Mouse (Mus musculus) c-Kit-positive CD71-positive TER-119-positive erythroid progenitor cells, embryonic 14.5 days (primary cell): ENCODE measurements at regions not wholly inside any gene's neighbourhood (a gene's known extent, or its start where the extent isn't known, plus 50 kb on each side); places are given as distances from the start of the nearest gene placed in this dataset.

Experiments used
- DNase-seq: peaks from one replicate; pipeline ENCODE4 v3.0.0-alpha.2; 2013; ENCODE audit warnings: low spot score

- no peak for DNase-seq
Observed at GRCm38 (mm10) chr6:91619009-91619408, 64.8 kb upstream of the Slc6a6 start.

DNA sequence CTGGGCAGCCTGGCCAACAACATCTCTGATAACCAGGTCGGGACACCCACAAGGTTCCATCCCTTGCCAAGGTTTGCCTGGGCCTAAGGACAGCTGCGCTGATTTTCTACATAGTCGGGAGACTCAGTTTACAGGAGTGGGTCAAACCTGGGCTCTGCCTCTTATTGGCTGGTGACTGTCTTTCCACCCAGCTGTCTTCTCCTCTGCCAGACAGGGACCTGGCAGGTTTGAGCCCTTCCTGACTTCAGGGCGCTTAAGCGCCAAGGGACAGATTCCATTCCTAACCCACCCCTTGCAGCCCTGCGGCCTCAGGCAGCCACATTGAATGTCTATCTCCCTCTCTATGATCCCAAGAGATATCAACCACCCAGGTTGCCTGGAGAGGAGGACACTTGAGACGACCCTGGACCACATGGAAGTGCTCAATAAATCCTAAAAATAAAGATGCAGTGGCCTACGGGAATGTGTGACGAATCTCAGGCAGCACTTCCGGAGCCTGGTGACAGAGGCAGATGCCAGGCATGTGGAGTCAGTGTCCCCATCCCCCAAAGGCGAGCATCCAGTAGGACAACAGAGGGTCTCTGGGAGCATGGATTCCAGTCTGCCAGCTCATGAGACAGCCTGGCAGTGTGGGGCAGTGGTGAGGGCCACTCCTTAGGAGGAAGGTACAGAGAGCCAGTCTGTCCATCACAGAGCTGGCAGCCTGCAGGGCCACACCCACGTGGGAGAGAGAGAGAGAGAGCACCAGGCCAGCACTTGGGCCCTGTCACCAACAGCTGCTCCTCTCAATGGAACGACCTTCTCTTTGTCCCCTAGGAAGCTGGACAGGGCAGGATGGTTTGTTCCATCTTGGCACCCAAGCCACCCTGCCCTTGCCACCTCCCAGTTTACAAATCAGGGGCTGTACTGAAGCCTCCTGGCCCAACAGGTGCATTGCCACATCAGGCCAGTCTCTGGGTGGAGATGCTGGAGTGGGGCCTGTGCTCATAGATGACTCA, 63.8 kb upstream of the Slc6a6 start:
- no peak for DNase-seq

DNA sequence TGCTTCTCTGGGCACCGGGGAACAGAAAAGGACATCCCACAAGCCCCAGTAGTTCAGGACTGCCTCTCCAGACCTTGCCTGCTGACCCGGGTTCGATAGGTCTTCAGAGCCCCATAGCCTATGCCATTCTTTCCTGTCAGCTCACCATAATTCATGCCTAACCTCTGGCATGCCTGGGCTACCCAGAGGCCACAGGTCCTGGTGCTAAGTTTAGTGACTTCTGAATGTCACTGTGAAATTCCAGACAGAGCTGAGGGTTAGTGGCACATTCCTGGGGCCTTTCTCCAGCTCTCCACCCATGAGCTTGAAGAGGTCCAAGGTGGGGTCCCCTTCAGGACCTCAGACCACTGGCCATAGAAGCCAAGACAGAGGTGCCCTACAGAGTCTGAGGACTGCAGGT, 62.4 kb upstream of the Slc6a6 start:
- DNase-seq, result no peak

- peak; percentile 24 for DNase-seq
Observed at GRCm38 (mm10) chr6:91622425-91622824, 61.4 kb upstream of the Slc6a6 start.

DNA sequence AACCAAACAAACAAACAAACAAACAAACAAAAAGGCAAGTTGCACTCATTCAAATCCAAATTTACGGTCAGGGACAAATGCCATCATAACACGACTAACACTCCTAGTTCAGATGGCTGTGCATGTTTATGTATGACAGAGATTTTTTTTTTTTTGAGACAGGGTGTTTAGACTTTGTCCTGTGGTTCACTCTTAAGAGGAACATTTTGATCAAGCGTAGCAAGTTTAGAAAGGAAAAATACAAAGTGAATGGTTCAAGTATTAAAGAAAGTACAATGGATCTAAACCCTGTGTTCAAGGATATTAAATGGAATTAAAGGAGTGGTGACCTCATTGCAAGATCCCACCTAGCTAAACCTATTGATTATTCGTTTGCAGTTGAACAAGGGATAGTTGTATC, 60.2 kb upstream of the Slc6a6 start:
- DNase-seq, result no peak

DNA sequence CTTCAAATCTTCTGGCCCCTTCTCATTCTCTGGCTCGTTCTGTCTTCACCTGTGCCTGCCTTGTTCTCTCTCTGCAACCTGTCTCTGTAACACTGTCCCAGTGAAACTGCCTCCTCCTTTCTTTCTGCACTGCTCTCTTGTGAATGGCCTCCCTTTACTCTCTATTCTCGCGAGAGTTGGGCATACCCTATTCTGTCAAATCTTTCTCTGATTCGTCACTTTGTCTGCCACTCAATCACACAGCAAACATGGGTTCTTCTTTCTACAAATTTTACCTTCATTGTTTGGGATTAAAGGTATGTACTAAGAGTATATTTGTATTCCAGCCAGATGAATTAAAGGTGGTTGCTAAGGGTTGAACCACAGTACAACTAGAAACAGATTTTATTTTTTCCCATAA, 54.6 kb upstream of the Slc6a6 start:
- no peak for DNase-seq

- no peak for DNase-seq
Observed at GRCm38 (mm10) chr6:91631261-91631660, 52.6 kb upstream of the Slc6a6 start.
